Mouse (Mus musculus) heart, embryonic 14.5 days (tissue): ENCODE results near the gene Rph3al. TPM values are rescaled to one million over a fixed set of nuclear protein-coding genes. Genes with fewer than 3 reads are reported as not detected.

Experiments
- ATAC-seq: fragments of 200-750 bp; cut with Nextera tagmentation; 2 replicates; pipeline ENCODE4 v1.8.0; 2017; ENCODE audit warnings: low read depth, moderate TSS enrichment; ENCODE audit not compliant: insufficient number of reproducible peaks, insufficient read depth, low FRiP score
- H3K27ac ChIP-seq, 2 experiments: fragments of 200-500 bp in 1 of 2; fragments of 300-500 bp in 1 of 2; sonication (generic) in 1 of 2; replicated peaks in 1 of 2; 2 replicates each; pipeline ENCODE4 v1.5.1; 2012 to 2014; ENCODE audit warnings: low read depth in 2 of 2, low read length in 2 of 2, control low read depth in 1 of 2, mild to moderate bottlenecking in 1 of 2, mixed read lengths in 1 of 2; ENCODE audit not compliant: control insufficient read depth in 1 of 2, insufficient read depth in 1 of 2
- H3K27me3 ChIP-seq: fragments of 300-500 bp; sonication (generic); 2 replicates; pipeline ENCODE4 v1.6.1; 2014; ENCODE audit warnings: mild to moderate bottlenecking, low read length, control low read depth; ENCODE audit not compliant: control insufficient read depth, insufficient read depth
- H3K36me3 ChIP-seq: fragments of 300-500 bp; sonication (generic); 2 replicates; pipeline ENCODE4 v1.6.1; 2014; ENCODE audit warnings: mild to moderate bottlenecking, control low read depth, low read length, mixed read lengths; ENCODE audit not compliant: control insufficient read depth, insufficient read depth
- H3K4me1 ChIP-seq, 2 experiments: fragments of 200-500 bp in 1 of 2; fragments of 300-500 bp in 1 of 2; sonication (generic) in 1 of 2; 2 replicates each; pipeline ENCODE4 v1.6.1; 2012 to 2014; ENCODE audit warnings: low read length in 2 of 2, control low read depth in 1 of 2, mixed read lengths in 1 of 2; ENCODE audit not compliant: control insufficient read depth in 2 of 2, insufficient read depth in 2 of 2
- H3K4me2 ChIP-seq: fragments of 300-500 bp; sonication (generic); 2 replicates; pipeline ENCODE4 v1.6.1; 2014; ENCODE audit warnings: mild to moderate bottlenecking, low read length
- H3K4me3 ChIP-seq, 2 experiments: fragments of 200-500 bp in 1 of 2; fragments of 300-500 bp in 1 of 2; sonication (generic) in 1 of 2; 2 replicates each; pipeline ENCODE4 v1.5.1; 2012 to 2014; ENCODE audit warnings: low read length in 2 of 2, mild to moderate bottlenecking in 2 of 2, control low read depth in 1 of 2, low read depth in 1 of 2, moderate library complexity in 1 of 2; ENCODE audit not compliant: control insufficient read depth in 1 of 2, insufficient read depth in 1 of 2
- H3K9ac ChIP-seq: fragments of 300-500 bp; sonication (generic); 2 replicates; pipeline ENCODE4 v1.6.1; 2014; ENCODE audit warnings: mild to moderate bottlenecking, low read length
- H3K9me3 ChIP-seq: fragments of 300-500 bp; sonication (generic); 2 replicates; pipeline ENCODE4 v1.6.1; 2016; ENCODE audit warnings: low read length, control low read depth; ENCODE audit not compliant: control insufficient read depth
- WGBS: fragments of 180-500 bp; shearing (Covaris S2); extraction: QIAGEN DNeasy Blood & Tissue Kit; methylation state at CpG from one replicate; pipeline ENCODE4 v1.1.7; 2014; 5-methylcytosine and 5-hydroxymethylcytosine counted together
- polyA plus RNA-seq: library from polyadenylated mRNA; unstranded; fragments of >200 nt; fragmentation: Nextera tagmentation; extraction: Ambion mirVana; gene quantifications from 2 replicates; pipeline ENCODE4 v1.2.1, GENCODE M21; 2014

The Rph3al gene
- polyA plus RNA-seq, 1 experiment from 2014 or later: 7.3 TPM

GRCm38 (mm10) chr11:75972916-75973567 lies 34.8 kb upstream of the Rph3al start:
- H3K27me3 ChIP-seq: peaks cover 2% of the 10 kb centered on the region; the same call in 1 of the 2 replicates
- no peaks in the 10 kb centered on the region for H3K36me3 ChIP-seq
- no peak overlapping the region for H3K4me2 ChIP-seq
- no peak overlapping the region for H3K9ac ChIP-seq
- H3K27ac ChIP-seq: no peak overlapping the region
- ATAC-seq: no peak
- WGBS: 14% methylated on average over 7 of the region's 7 CpGs
- H3K9me3 ChIP-seq: peaks cover 4% of the 10 kb centered on the region; the same call in 1 of the 2 replicates
- H3K4me3 ChIP-seq: no peak overlapping the region
- no peaks in the 10 kb centered on the region; a peak in 1 of 4 replicates for H3K4me1 ChIP-seq

- 80% methylated on average over 3 of the region's 3 CpGs for WGBS
- Histone ChIP-seq H3K4me2 (no peak overlapping the region), H3K27me3 (peaks cover 4% of the 10 kb centered on the region; the same call in 1 of the 2 replicates), H3K36me3 (no peaks in the 10 kb centered on the region), H3K4me3 (no peak overlapping the region), H3K4me1 (peaks cover 0 to under 1% of the 10 kb centered on the region in 2 experiments; a peak in 1 of 4 replicates), H3K27ac (no peak overlapping the region), H3K9ac (no peak overlapping the region), H3K9me3 (peaks cover 4% of the 10 kb centered on the region; the same call in 1 of the 2 replicates)
- ATAC-seq: no peak
Observed at GRCm38 (mm10) chr11:75972188-75972587, 34.0 kb upstream of the Rph3al start.

GRCm38 (mm10) chr11:75970629-75971028 lies 32.4 kb upstream of the Rph3al start:
- WGBS: 30% methylated on average over 3 of the region's 3 CpGs
- no peak for ATAC-seq

GRCm38 (mm10) chr11:75968761-75969160 lies 30.5 kb upstream of the Rph3al start:
- Histone ChIP-seq H3K27ac (no peak overlapping the region), H3K27me3 (peaks cover 4% of the 10 kb centered on the region; the same call in 1 of the 2 replicates), H3K4me2 (no peak overlapping the region), H3K4me3 (no peak overlapping the region), H3K9me3 (no peaks in the 10 kb centered on the region), H3K9ac (no peak overlapping the region), H3K4me1 (peaks cover 6 to 10% of the 10 kb centered on the region in 2 experiments; a peak in 3 of 4 replicates), H3K36me3 (no peaks in the 10 kb centered on the region)
- WGBS: 89% methylated on average over 6 of the region's 6 CpGs
- ATAC-seq: no peak

More at GRCm38 (mm10) chr11:75970629-75971028, 32.4 kb upstream of the Rph3al start:
- no peak overlapping the region for H3K4me3 ChIP-seq
- peaks cover 4% of the 10 kb centered on the region; the same call in 1 of the 2 replicates for H3K27me3 ChIP-seq
- no peak overlapping the region for H3K4me2 ChIP-seq
- H3K36me3 ChIP-seq: no peaks in the 10 kb centered on the region
- no peak overlapping the region for H3K27ac ChIP-seq
- peaks cover 0 to 10% of the 10 kb centered on the region in 2 experiments; a peak in 2 of 4 replicates for H3K4me1 ChIP-seq
- no peak overlapping the region for H3K9ac ChIP-seq
- peaks cover 4% of the 10 kb centered on the region; the same call in 1 of the 2 replicates for H3K9me3 ChIP-seq

GRCm38 (mm10) chr11:75966401-75967372 lies 28.5 kb upstream of the Rph3al start:
- Histone ChIP-seq H3K27me3 (peaks cover 4% of the 10 kb centered on the region; the same call in 1 of the 2 replicates), H3K4me1 (peaks cover 10 to 16% of the 10 kb centered on the region in 2 experiments), H3K9ac (peak overlapping the region; percentile 79), H3K9me3 (no peaks in the 10 kb centered on the region), H3K4me2 (peak overlapping the region; percentile 99), H3K36me3 (no peaks in the 10 kb centered on the region), H3K4me3 (peak overlapping the region; percentile 72 to 77), H3K27ac (peak overlapping the region in 1 of 2 experiments; percentile 61; a peak in 2 of 4 replicates)
- peak; percentile 71 for ATAC-seq
- WGBS: under 1% methylated on average over 87 of the region's 90 CpGs

GRCm38 (mm10) chr11:75965674-75966400 lies 27.6 kb upstream of the Rph3al start:
- H3K4me1 ChIP-seq: peaks cover 10 to 16% of the 10 kb centered on the region in 2 experiments
- no peaks in the 10 kb centered on the region for H3K36me3 ChIP-seq
- ATAC-seq: no peak
- 14% methylated on average over 28 of the region's 28 CpGs for WGBS
- no peak overlapping the region for H3K27ac ChIP-seq
- H3K4me3 ChIP-seq: peak overlapping the region; percentile 72 to 77
- H3K4me2 ChIP-seq: peak overlapping the region; percentile 99
- peaks cover 4% of the 10 kb centered on the region; the same call in 1 of the 2 replicates for H3K27me3 ChIP-seq
- no peaks in the 10 kb centered on the region for H3K9me3 ChIP-seq
- peak overlapping the region; percentile 79 for H3K9ac ChIP-seq

- no peak for ATAC-seq
- no peak overlapping the region for H3K27ac ChIP-seq
- H3K9me3 ChIP-seq: no peaks in the 10 kb centered on the region
- H3K4me2 ChIP-seq: no peak overlapping the region
- H3K9ac ChIP-seq: no peak overlapping the region
- no peaks in the 10 kb centered on the region for H3K36me3 ChIP-seq
- H3K4me1 ChIP-seq: peaks cover 10 to 16% of the 10 kb centered on the region in 2 experiments
- H3K4me3 ChIP-seq: no peak overlapping the region
- H3K27me3 ChIP-seq: peaks cover 4% of the 10 kb centered on the region; the same call in 1 of the 2 replicates
- 67% methylated on average over 4 of the region's 4 CpGs for WGBS
Observed at GRCm38 (mm10) chr11:75964476-75964730, 26.2 kb upstream of the Rph3al start.
